Mouse (Mus musculus): ENCODE data around the gene Obsl1. TPM values are rescaled to one million over a fixed set of nuclear protein-coding genes. Genes with fewer than 3 reads are reported as not detected.

Obsl1 gene
- polyA plus RNA-seq, 1 experiment: 23.1 TPM

DNA sequence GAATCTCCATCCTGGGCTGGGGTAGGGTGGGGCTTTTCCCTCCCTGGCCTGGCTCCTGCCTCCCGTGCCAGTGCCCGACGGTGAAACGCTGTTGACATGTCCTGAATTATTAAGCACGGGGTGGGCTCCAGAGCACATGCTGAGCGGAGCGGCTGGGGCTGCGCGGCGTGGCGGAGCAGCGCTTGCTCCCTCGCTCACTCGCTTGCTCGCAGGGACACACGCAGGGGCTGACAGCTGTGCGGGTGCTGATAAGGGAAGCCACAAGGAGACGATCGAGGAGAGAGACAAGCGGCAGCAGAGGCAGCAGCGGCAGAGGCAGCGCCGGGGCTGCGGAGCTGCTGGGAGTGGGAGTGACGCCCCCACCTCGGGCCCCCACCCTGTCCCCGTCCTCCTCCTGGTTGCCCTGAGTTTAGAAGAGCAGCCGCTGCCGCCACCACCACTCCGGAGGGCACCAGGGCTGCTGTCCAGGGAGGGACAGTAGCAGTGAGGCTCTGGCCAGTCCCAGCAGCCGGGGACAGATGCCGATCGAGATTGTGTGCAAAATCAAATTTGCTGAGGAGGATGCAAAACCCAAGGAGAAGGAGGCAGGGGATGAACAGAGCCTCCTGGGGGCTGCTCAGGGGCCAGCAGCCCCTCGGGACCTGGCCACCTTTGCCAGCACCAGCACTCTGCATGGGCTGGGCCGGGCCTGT lies 55.8 kb downstream of the Obsl1 start, which contains the start of gene Asic4:
Gene Asic4, plus strand, starts transcription at position 123 of the 692 bp plus-strand sequence.
- no peak for DNase-seq
- Histone ChIP-seq H3K27ac (ENCODE audit: control insufficient read depth, insufficient read depth, low read length) (no peak within 1 kb of the TSS), H3K4me3 (ENCODE audit: control insufficient read depth, insufficient read depth, low read length) (no peak within 1 kb of the TSS), H3K27me3 (ENCODE audit: control insufficient read depth, insufficient read depth, low read length) (peaks cover 27% of the 10 kb centered on the region; the same call in 1 of the 2 replicates), H3K36me3 (ENCODE audit: control insufficient read depth, insufficient read depth, low read length) (no peaks in the 10 kb centered on the region), H3K4me1 (replicated peaks; ENCODE audit: control insufficient read depth, insufficient read depth, low read length) (no peaks in the 10 kb centered on the region)
- WGBS: 5% methylated on average over 35 of the region's 35 CpGs
- TF ChIP-seq CTCF (IDR thresholded peaks at IDR 0.05; ENCODE audit: borderline replicate concordance, control insufficient read depth, extremely low read depth, insufficient read depth, low read length, poor library complexity) (no peak), POLR2A (IDR thresholded peaks at IDR 0.05; ENCODE audit: control insufficient read depth, extremely low read depth, insufficient read depth, low read length, poor library complexity) (no peak)

GRCm38 (mm10) chr1:75449377-75450135 lies 56.7 kb downstream of the Obsl1 start:
- no peak for DNase-seq
- H3K4me3 ChIP-seq (ENCODE audit: control insufficient read depth, insufficient read depth, low read length): no peak overlapping the region
- H3K27ac ChIP-seq (ENCODE audit: control insufficient read depth, insufficient read depth, low read length): no peak overlapping the region
- no peak for TF ChIP-seq CTCF (IDR thresholded peaks at IDR 0.05; ENCODE audit: borderline replicate concordance, control insufficient read depth, extremely low read depth, insufficient read depth, low read length, poor library complexity)
- no peak for TF ChIP-seq POLR2A (IDR thresholded peaks at IDR 0.05; ENCODE audit: control insufficient read depth, extremely low read depth, insufficient read depth, low read length, poor library complexity)
- no peaks in the 10 kb centered on the region for H3K36me3 ChIP-seq (ENCODE audit: control insufficient read depth, insufficient read depth, low read length)
- no peaks in the 10 kb centered on the region for H3K4me1 ChIP-seq (replicated peaks; ENCODE audit: control insufficient read depth, insufficient read depth, low read length)
- peaks cover 27% of the 10 kb centered on the region; the same call in 1 of the 2 replicates for H3K27me3 ChIP-seq (ENCODE audit: control insufficient read depth, insufficient read depth, low read length)
- WGBS: 8% methylated on average over 8 of the region's 8 CpGs

- Histone ChIP-seq H3K4me3 (ENCODE audit: control insufficient read depth, insufficient read depth, low read length) (no peak overlapping the region), H3K27ac (ENCODE audit: control insufficient read depth, insufficient read depth, low read length) (no peak overlapping the region), H3K4me1 (replicated peaks; ENCODE audit: control insufficient read depth, insufficient read depth, low read length) (no peaks in the 10 kb centered on the region), H3K36me3 (ENCODE audit: control insufficient read depth, insufficient read depth, low read length) (no peaks in the 10 kb centered on the region), H3K27me3 (ENCODE audit: control insufficient read depth, insufficient read depth, low read length) (peaks cover 27% of the 10 kb centered on the region; the same call in 1 of the 2 replicates)
- DNase-seq: no peak
- WGBS: 6% methylated on average over 14 of the region's 14 CpGs
- TF ChIP-seq CTCF (IDR thresholded peaks at IDR 0.05; ENCODE audit: borderline replicate concordance, control insufficient read depth, extremely low read depth, insufficient read depth, low read length, poor library complexity): no peak
- no peak for TF ChIP-seq POLR2A (IDR thresholded peaks at IDR 0.05; ENCODE audit: control insufficient read depth, extremely low read depth, insufficient read depth, low read length, poor library complexity)
These were observed 57.3 kb downstream of the Obsl1 start for GRCm38 (mm10) chr1:75448937-75449336.

DNA sequence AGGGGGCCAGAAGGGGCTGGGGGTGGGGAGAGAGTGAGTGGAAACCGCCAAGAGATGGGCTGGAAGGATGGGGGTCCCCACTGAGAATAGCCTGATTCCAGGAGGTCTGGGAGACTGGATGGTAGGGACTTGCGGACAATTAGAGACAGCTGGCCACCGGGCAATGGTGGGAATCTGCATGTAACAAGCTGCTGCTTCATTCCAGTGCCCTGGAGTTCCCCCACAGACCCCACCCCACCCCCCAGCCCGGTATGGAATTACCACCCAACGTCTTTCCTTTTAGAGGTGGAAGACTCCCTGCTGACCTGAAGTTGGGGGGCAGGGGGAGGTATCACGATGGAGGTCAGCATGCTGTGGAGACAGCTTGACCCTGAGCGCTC lies 58.2 kb downstream of the Obsl1 start:
- no peak for TF ChIP-seq POLR2A (IDR thresholded peaks at IDR 0.05; ENCODE audit: control insufficient read depth, extremely low read depth, insufficient read depth, low read length, poor library complexity)
- no peak for TF ChIP-seq CTCF (IDR thresholded peaks at IDR 0.05; ENCODE audit: borderline replicate concordance, control insufficient read depth, extremely low read depth, insufficient read depth, low read length, poor library complexity)
- no peak for DNase-seq
- Histone ChIP-seq H3K4me1 (replicated peaks; ENCODE audit: control insufficient read depth, insufficient read depth, low read length) (no peaks in the 10 kb centered on the region), H3K36me3 (ENCODE audit: control insufficient read depth, insufficient read depth, low read length) (no peaks in the 10 kb centered on the region), H3K4me3 (ENCODE audit: control insufficient read depth, insufficient read depth, low read length) (no peak overlapping the region), H3K27ac (ENCODE audit: control insufficient read depth, insufficient read depth, low read length) (no peak overlapping the region), H3K27me3 (ENCODE audit: control insufficient read depth, insufficient read depth, low read length) (peaks cover 27% of the 10 kb centered on the region; the same call in 1 of the 2 replicates)
- 10% methylated on average over 7 of the region's 7 CpGs for WGBS

DNA sequence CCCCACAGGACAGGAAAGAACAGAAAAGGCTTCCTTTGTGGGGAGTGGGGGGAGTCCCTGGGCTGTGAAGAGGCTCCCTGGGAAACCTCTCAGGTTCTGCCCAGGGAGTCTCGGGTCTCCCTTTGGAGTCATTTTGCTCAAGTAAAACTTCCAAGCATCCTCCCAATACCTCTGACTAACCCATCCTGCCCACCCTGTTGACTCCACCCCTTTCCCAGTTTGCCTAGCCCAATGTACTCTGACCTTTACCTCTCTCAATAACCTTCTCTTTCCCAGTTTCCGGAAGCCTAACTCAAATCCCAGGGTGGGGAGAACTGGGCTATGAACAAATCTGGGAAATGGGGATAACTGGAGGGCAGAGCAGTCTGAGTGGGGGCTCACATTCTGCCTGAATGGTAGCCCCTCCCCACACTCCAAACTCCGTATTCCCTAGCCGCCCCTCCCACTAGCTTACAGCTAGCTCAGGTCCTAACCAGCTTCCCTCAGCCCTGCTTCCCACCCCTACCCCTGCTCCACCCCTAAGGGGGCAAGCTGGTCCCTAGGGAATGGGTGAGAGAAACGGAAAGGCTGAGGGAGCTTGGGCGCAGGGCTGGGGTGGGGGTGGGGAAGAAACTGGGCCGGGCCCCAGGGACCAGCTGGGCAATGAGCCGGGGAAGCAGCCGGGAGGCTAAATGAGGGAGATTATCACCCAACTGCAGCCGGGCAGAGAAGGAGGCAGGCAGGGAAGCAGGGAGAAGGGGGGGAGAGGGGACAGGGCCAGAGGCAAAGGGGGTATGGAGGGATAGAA lies 58.8 kb downstream of the Obsl1 start:
- TF ChIP-seq POLR2A (IDR thresholded peaks at IDR 0.05; ENCODE audit: control insufficient read depth, extremely low read depth, insufficient read depth, low read length, poor library complexity) (no peak), CTCF (IDR thresholded peaks at IDR 0.05; ENCODE audit: borderline replicate concordance, control insufficient read depth, extremely low read depth, insufficient read depth, low read length, poor library complexity) (no peak)
- Histone ChIP-seq H3K4me1 (replicated peaks; ENCODE audit: control insufficient read depth, insufficient read depth, low read length) (no peaks in the 10 kb centered on the region), H3K27me3 (ENCODE audit: control insufficient read depth, insufficient read depth, low read length) (peaks cover 27% of the 10 kb centered on the region; the same call in 1 of the 2 replicates)

GRCm38 (mm10) chr1:75446656-75447055 lies 59.6 kb downstream of the Obsl1 start:
- DNase-seq: no peak
- H3K27ac ChIP-seq (ENCODE audit: control insufficient read depth, insufficient read depth, low read length): no peak overlapping the region
- 8% methylated on average over 20 of the region's 20 CpGs for WGBS
- H3K36me3 ChIP-seq (ENCODE audit: control insufficient read depth, insufficient read depth, low read length): no peaks in the 10 kb centered on the region
- H3K4me3 ChIP-seq (ENCODE audit: control insufficient read depth, insufficient read depth, low read length): no peak overlapping the region
- peaks cover 27% of the 10 kb centered on the region; the same call in 1 of the 2 replicates for H3K27me3 ChIP-seq (ENCODE audit: control insufficient read depth, insufficient read depth, low read length)
- TF ChIP-seq CTCF (IDR thresholded peaks at IDR 0.05; ENCODE audit: borderline replicate concordance, control insufficient read depth, extremely low read depth, insufficient read depth, low read length, poor library complexity) (no peak), POLR2A (IDR thresholded peaks at IDR 0.05; ENCODE audit: control insufficient read depth, extremely low read depth, insufficient read depth, low read length, poor library complexity) (no peak)
- H3K4me1 ChIP-seq (replicated peaks; ENCODE audit: control insufficient read depth, insufficient read depth, low read length): no peaks in the 10 kb centered on the region

More for the DNA sequence above, 58.8 kb downstream of the Obsl1 start:
- WGBS: 6% methylated on average over 10 of the region's 10 CpGs
- DNase-seq: no peak
- H3K27ac ChIP-seq (ENCODE audit: control insufficient read depth, insufficient read depth, low read length): no peak overlapping the region
- no peak overlapping the region for H3K4me3 ChIP-seq (ENCODE audit: control insufficient read depth, insufficient read depth, low read length)
- H3K36me3 ChIP-seq (ENCODE audit: control insufficient read depth, insufficient read depth, low read length): no peaks in the 10 kb centered on the region

Measured in thymus, adult 2 months (tissue).